Mouse (Mus musculus) olfactory bulb, adult 2 months (tissue): Measurements from ENCODE around the gene Smim4. TPM values are rescaled to one million over a fixed set of nuclear protein-coding genes. Genes with fewer than 3 reads are reported as not detected.

Experiments
- H3K27ac ChIP-seq: fragments of 200-500 bp; 2 replicates; pipeline ENCODE4 v1.5.1; 2012; ENCODE audit warnings: low read depth, low read length; ENCODE audit not compliant: insufficient read depth
- H3K4me1 ChIP-seq: fragments of 200-500 bp; 2 replicates; pipeline ENCODE4 v1.6.1; 2012; ENCODE audit warnings: low read length; ENCODE audit not compliant: control insufficient read depth, insufficient read depth
- H3K4me3 ChIP-seq: fragments of 200-500 bp; 2 replicates; pipeline ENCODE4 v1.5.1; 2012; ENCODE audit warnings: mild to moderate bottlenecking, low read depth, low read length, moderate library complexity; ENCODE audit not compliant: insufficient read depth
- CTCF ChIP-seq: fragments of 200-500 bp; IDR thresholded peaks from 2 replicates; pipeline ENCODE4 v1.5.1; 2012; ENCODE audit warnings: low read depth, mild to moderate bottlenecking, low read length, moderate library complexity; ENCODE audit not compliant: insufficient read depth
- POLR2A ChIP-seq: fragments of 200-500 bp; IDR thresholded peaks from 2 replicates; pipeline ENCODE4 v1.6.1; 2012; ENCODE audit warnings: mild to moderate bottlenecking, low read depth, low read length, moderate library complexity; ENCODE audit not compliant: insufficient read depth
- WGBS: fragments of 180-500 bp; shearing (Covaris S2); methylation state at CpG from one replicate; pipeline ENCODE4 v1.1.7; 2018; 5-methylcytosine and 5-hydroxymethylcytosine counted together
- polyA plus RNA-seq: library from polyadenylated mRNA; stranded (reverse); fragments of >200 nt; gene quantifications from 2 replicates; pipeline ENCODE4 v1.2.4, GENCODE M21; 2012; ENCODE audit warnings: low replicate concordance; ENCODE audit not compliant: missing spikeins, insufficient read depth, insufficient read length

Smim4 gene
- polyA plus RNA-seq, 1 experiment = not detected

GRCm38 (mm10) chr14:31135495-31136410 lies 7.0 kb upstream of the Smim4 start:
- Histone ChIP-seq H3K4me1 (peaks cover 29% of the 10 kb centered on the region), H3K4me3 (no peak overlapping the region), H3K27ac (no peak overlapping the region)
- TF ChIP-seq POLR2A (no peak), CTCF (no peak)
- 96% methylated on average over 34 of the region's 34 CpGs for WGBS

DNA sequence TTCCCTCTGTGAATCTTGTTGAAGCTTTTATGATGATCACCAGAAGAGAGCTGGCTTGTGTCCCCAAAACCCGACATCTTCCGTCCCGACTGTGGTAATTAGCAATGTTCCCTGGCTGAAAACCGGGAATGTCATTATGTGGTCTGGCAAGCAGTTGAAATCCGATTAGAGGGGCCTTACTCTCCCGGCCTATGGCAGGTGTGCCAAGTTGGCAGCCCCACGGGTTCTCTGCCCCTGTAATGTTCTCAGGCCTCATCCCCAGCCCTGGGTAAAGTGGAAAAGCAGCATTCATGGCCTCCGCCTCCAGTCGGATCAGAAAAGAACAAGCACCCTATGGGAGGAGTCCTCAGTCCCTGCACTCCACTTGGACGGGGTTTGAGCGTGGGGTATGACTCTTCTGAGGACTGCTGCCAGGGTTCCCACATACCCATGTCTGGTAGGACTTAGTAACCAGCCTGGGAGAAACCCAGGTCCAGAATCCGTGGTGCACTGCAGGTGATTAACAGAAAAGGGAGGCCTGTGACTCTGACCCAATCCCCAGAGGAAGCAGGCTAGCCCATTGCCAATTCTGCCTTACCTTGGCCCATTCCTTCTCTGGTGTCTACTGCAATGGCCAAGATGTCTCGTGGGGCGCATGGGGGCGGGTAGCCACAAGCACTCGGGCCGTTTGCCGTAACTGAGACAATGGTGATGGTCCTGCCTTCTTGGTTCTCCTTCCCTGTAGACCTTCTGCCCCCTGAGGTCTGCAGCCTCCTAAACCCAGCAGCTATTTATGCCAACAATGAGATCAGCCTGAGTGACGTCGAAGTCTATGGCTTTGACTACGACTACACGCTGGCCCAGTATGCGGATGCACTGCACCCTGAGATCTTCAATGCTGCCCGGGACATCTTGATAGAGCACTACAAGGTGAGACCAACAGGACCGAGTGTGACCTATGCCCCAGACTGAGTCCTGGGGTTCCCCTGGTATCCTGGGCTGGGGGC lies 5.6 kb upstream of the Smim4 start:
- 64% methylated on average over 25 of the region's 25 CpGs for WGBS
- Histone ChIP-seq H3K27ac (no peak overlapping the region), H3K4me3 (no peak overlapping the region), H3K4me1 (peaks cover 33% of the 10 kb centered on the region)
- TF ChIP-seq CTCF (no peak), POLR2A (no peak)

- H3K4me1 ChIP-seq = peaks cover 33% of the 10 kb centered on the region
- TF ChIP-seq POLR2A = no peak
- no peak for TF ChIP-seq CTCF
- H3K4me3 ChIP-seq = no peak overlapping the region
- 72% methylated on average over 11 of the region's 11 CpGs for WGBS
- no peak overlapping the region for H3K27ac ChIP-seq
These were observed 4.4 kb upstream of the Smim4 start for GRCm38 (mm10) chr14:31133023-31133665.

DNA sequence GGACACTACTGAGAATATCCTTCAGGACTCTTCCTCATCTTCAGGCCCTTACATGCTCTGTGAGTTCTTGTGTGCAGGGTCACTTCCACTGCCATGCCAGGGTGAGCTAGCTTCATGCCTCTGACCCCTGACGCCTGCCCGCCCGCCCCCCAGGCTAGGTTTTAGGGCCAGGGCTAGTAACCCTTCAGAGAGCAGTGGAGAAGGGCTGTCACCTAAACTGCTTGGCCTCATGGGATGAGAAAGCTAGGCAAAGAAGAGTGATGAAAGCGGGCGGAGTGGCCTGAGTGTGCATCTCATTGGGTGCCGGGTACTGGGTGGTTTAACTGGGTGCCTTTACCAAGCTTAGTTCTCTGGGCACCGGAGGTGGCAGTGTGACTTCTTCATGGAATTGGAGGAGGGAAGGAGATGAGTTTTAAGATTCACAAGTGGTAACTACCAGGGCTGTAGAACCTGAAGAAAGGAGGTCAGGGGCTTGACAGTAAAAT lies 3.8 kb upstream of the Smim4 start:
- Histone ChIP-seq H3K4me3 (no peak overlapping the region), H3K27ac (no peak overlapping the region), H3K4me1 (peaks cover 30% of the 10 kb centered on the region)
- WGBS = 90% methylated on average over 7 of the region's 7 CpGs
- no peak for TF ChIP-seq CTCF
- no peak for TF ChIP-seq POLR2A

DNA sequence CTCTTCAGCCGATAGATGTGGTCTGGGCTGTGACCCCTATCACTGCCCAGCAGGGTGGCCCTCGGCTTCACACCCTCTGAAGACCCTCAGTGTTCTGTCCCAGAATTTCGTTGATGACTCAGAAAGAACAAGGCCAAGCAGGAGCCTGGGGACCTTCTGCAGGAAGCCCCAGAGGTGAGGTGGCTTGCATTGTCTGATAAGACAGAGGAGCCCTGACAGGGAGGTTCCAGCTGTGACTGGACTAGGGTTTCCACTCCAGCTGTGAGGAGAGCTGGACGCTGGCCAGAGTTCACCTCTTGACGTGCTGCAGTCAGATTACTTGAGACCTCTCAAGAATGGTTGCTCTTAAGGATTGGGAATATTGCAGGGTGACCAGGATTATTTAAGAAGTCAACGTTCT lies 3.3 kb upstream of the Smim4 start:
- WGBS = 47% methylated on average over 6 of the region's 6 CpGs
- Histone ChIP-seq H3K4me3 (no peak overlapping the region), H3K27ac (no peak overlapping the region), H3K4me1 (peaks cover 32% of the 10 kb centered on the region)
- TF ChIP-seq CTCF (no peak), POLR2A (no peak)

DNA sequence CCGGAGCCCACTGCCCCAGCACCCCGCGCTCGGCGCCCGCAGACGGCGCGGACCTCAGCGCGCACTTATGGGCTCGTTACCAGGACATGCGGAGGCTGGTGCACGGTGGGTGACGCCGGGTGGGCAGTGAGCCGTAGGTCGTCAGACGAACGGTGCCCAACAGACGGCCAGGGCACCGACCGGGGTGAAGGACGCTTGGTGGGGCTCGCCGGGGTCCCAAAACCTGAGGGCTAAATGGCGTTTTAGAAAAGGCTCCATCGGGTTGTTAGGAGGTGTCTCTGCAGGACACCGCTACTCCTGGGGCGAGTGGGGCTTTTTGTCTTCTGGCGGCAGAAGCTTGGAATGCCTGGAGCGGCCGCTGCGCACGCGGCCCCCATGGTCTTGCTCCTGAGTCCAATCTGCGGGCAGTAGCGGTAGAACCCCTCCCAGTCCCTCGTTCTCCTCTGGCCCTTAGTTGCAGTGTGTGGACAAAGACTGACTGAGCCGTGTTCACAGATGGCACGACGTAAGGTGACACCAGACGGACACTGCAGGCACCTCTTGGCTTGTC lies 2.6 kb upstream of the Smim4 start:
- H3K4me1 ChIP-seq = peaks cover 37% of the 10 kb centered on the region
- peak overlapping the region; percentile 51 for H3K4me3 ChIP-seq
- no peak for TF ChIP-seq POLR2A
- no peak for TF ChIP-seq CTCF
- H3K27ac ChIP-seq = no peak overlapping the region
- WGBS = 6% methylated on average over 43 of the region's 43 CpGs

DNA sequence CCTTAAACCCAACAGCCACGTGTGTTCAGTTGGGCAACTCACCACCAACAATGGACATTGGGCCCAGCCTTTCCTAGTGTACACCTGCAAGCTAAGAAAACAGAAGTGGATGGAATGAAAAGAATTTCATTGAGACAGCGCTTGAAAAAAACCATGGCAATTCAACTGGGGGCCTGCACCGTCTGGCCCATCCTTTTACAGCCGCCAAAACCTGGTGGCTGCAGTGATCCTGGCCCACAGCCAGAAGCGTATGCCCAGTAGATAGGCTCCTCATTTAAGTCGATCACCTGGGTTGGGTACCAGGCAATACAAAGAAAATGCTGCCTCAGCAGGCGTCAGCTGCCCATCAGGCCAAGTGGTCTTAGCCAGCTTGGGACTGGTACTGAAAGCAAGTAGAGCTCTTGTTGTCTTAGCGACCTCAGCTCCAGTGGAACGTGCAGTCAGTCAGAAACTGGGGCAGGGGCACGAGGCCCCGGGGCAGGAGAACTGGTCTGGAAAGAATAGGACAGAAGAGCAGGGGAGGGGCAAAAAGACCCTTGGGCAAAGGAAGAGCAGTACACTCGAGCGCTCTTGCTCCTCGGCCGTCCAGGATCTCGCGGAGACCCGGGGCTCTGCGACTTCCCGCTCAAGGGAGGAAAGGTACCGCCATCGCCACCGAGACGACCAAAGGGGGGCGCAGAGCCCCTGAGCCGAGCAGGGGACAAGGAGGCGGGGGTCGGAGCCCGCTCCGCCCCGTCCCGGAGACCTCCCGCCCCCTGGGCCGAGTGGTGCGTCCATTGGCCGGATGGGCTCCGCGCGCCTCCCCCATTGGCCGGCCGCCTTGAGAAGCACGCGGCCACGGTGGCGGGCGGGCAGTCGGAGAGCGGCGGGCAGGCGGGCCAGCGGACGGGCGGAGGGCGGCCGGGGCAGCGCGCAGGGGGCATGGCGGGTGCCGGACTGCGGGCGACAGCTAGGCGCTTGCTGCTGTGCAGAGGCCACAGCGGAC lies 1.8 kb upstream of the Smim4 start, which contains the start of gene Nt5dc2:
Nt5dc2 (plus strand) TSS at position 818 of the 985 bp plus-strand sequence.
- Histone ChIP-seq H3K27ac (no peak within 1 kb of the TSS), H3K4me3 (peak within 1 kb of the TSS; percentile 51), H3K4me1 (peaks cover 37% of the 10 kb centered on the region)
- 7% methylated on average over 63 of the region's 63 CpGs for WGBS
- TF ChIP-seq POLR2A (no peak), CTCF (no peak)
